ENCODE assay signal across 18 mouse cellular contexts in genomic region chr9:100046213-100046807, GRCm38 (mm10).
A peak's percentile ranks its signal among the peaks of the same experiment; 100 is the strongest.
DNase-seq lines count a peak whose midpoint lies in the region; ATAC-seq lines count a peak whose summit lies in the region.
"Had no signal": no experiment of that assay in that cellular context is flagged by ENCODE, and none has a peak within 500 bp of the region (broad histone marks: within the 10 kb centered on the region; RNA-seq: fewer than 3 reads in every experiment).

No protein-coding gene starts in this region.

- no peak overlapping the region for H3K9ac ChIP-seq in hindbrain, embryonic 15.5 days
- H3K9ac ChIP-seq in hindbrain, embryonic 13.5 days: no peak overlapping the region
- no peak overlapping the region for H3K9ac ChIP-seq in forebrain, embryonic 14.5 days (ENCODE audit: low read length)
- no peak overlapping the region for H3K9ac ChIP-seq in midbrain, embryonic 16.5 days (ENCODE audit: low read depth, low read length)
- H3K9ac ChIP-seq: heart, embryonic 12.5 days; limb, embryonic 15.5 days; stomach, embryonic 15.5 days had no signal

- H3K4me1 ChIP-seq in hindbrain, embryonic 15.5 days (replicated peaks): no peaks in the 10 kb centered on the region
- peaks cover 16% of the 10 kb centered on the region for H3K4me1 ChIP-seq in hindbrain, embryonic 13.5 days (replicated peaks)
- no peaks in the 10 kb centered on the region; the same call in 1 of the 2 replicates for H3K4me1 ChIP-seq in forebrain, embryonic 14.5 days (ENCODE audit: control insufficient read depth, insufficient read depth, low read length)
- H3K4me1 ChIP-seq in midbrain, embryonic 16.5 days (ENCODE audit: control insufficient read depth, insufficient read depth, low read length): no peaks in the 10 kb centered on the region
- H3K4me1 ChIP-seq: heart, embryonic 12.5 days; limb, embryonic 15.5 days; stomach, embryonic 15.5 days had no signal

- no peak overlapping the region for H3K4me3 ChIP-seq in hindbrain, embryonic 15.5 days
- no peak overlapping the region for H3K4me3 ChIP-seq in hindbrain, embryonic 13.5 days
- no peak overlapping the region for H3K4me3 ChIP-seq in forebrain, embryonic 14.5 days (ENCODE audit: low read depth, low read length)
- no peak overlapping the region for H3K4me3 ChIP-seq in midbrain, embryonic 16.5 days (ENCODE audit: low read depth, low read length)
- H3K4me3 ChIP-seq: heart, embryonic 12.5 days; left cerebral cortex, adult 2 months; limb, embryonic 15.5 days; stomach, embryonic 15.5 days had no signal

- no peaks in the 10 kb centered on the region for H3K9me3 ChIP-seq in hindbrain, embryonic 15.5 days
- H3K9me3 ChIP-seq in hindbrain, embryonic 13.5 days: 0 out of 2 replicates have a peak, but pooled peaks cover 5% of the 10 kb centered on the region
- H3K9me3 ChIP-seq in forebrain, embryonic 14.5 days (replicated peaks; ENCODE audit: control insufficient read depth, low read length): no peaks in the 10 kb centered on the region
- 0 out of 2 replicates have a peak, but pooled peaks cover 5% of the 10 kb centered on the region for H3K9me3 ChIP-seq in midbrain, embryonic 16.5 days (replicated peaks; ENCODE audit: control insufficient read depth, low read length, poor library complexity, severe bottlenecking)
- H3K9me3 ChIP-seq: limb, embryonic 15.5 days; stomach, embryonic 15.5 days had no signal

- H3K27ac ChIP-seq in hindbrain, embryonic 15.5 days (replicated peaks): no peak overlapping the region
- H3K27ac ChIP-seq in hindbrain, embryonic 13.5 days: no peak overlapping the region
- H3K27ac ChIP-seq in forebrain, embryonic 14.5 days (ENCODE audit: low read depth, low read length): no peak overlapping the region
- H3K27ac ChIP-seq in midbrain, embryonic 16.5 days (ENCODE audit: low read length): no peak overlapping the region
- H3K27ac ChIP-seq: kidney, postnatal 0 days; left cerebral cortex, adult 2 months; limb, embryonic 15.5 days; stomach, embryonic 15.5 days had no signal

- no peaks in the 10 kb centered on the region for H3K36me3 ChIP-seq in hindbrain, embryonic 15.5 days
- no peaks in the 10 kb centered on the region for H3K36me3 ChIP-seq in hindbrain, embryonic 13.5 days
- no peaks in the 10 kb centered on the region for H3K36me3 ChIP-seq in forebrain, embryonic 14.5 days (ENCODE audit: control insufficient read depth, insufficient read depth, low read length)
- H3K36me3 ChIP-seq in midbrain, embryonic 16.5 days (ENCODE audit: control insufficient read depth, insufficient read depth, low read length): no peaks in the 10 kb centered on the region
- H3K36me3 ChIP-seq: heart, embryonic 12.5 days; limb, embryonic 15.5 days; stomach, embryonic 15.5 days had no signal

- 47% methylated on average over 13 of the region's 13 CpGs for WGBS in hindbrain, embryonic 15.5 days
- WGBS in hindbrain, embryonic 13.5 days: 46% methylated on average over 13 of the region's 13 CpGs
- WGBS in forebrain, embryonic 14.5 days: 7% methylated on average over 13 of the region's 13 CpGs
- 10% methylated on average over 13 of the region's 13 CpGs for whole genome bisulfite sequencing in midbrain, embryonic 16.5 days

- peak; percentile 33 for DNase-seq in forebrain, embryonic 14.5 days (ENCODE audit: low spot score)
- DNase-seq in ovary, postnatal 36 days (ENCODE audit: low spot score): no peak
- DNase-seq in spleen, adult 12 weeks (ENCODE audit: low spot score): no peak
- DNase-seq in T-cell, adult 2 months (ENCODE audit: low spot score): no peak
- DNase-seq in kidney, postnatal 36 days: no peak
- DNase-seq: cerebellum, postnatal 25 days; heart, postnatal 4 days; lung, adult 18-20 months; lung, postnatal 4 days had no signal

- no peaks in the 10 kb centered on the region for H3K27me3 ChIP-seq in hindbrain, embryonic 15.5 days
- H3K27me3 ChIP-seq in hindbrain, embryonic 13.5 days: 0 out of 2 replicates have a peak, but pooled peaks cover 2% of the 10 kb centered on the region
- no peaks in the 10 kb centered on the region for H3K27me3 ChIP-seq in forebrain, embryonic 14.5 days (replicated peaks; ENCODE audit: control insufficient read depth, insufficient read depth, low read length)
- H3K27me3 ChIP-seq in midbrain, embryonic 16.5 days (ENCODE audit: control insufficient read depth, insufficient read depth, low read depth, low read length): no peaks in the 10 kb centered on the region; the same call in 1 of the 2 replicates
- H3K27me3 ChIP-seq: heart, embryonic 12.5 days; limb, embryonic 15.5 days; stomach, embryonic 15.5 days had no signal

- 0 out of 2 replicates have a peak overlapping the region, but pooled peaks have one; percentile 6 for H3K4me2 ChIP-seq in hindbrain, embryonic 15.5 days
- H3K4me2 ChIP-seq in hindbrain, embryonic 13.5 days: no peak overlapping the region
- peak overlapping the region; percentile 24 for H3K4me2 ChIP-seq in forebrain, embryonic 14.5 days (ENCODE audit: low read length)
- H3K4me2 ChIP-seq in midbrain, embryonic 16.5 days (ENCODE audit: low read length): peak overlapping the region; percentile 17
- H3K4me2 ChIP-seq: heart, embryonic 12.5 days; limb, embryonic 15.5 days; stomach, embryonic 15.5 days had no signal

- ATAC-seq in hindbrain, embryonic 15.5 days (ENCODE audit: low FRiP score, low read depth): no peak
- no peak for ATAC-seq in hindbrain, embryonic 13.5 days (ENCODE audit: low FRiP score)
- ATAC-seq in forebrain, embryonic 14.5 days: no peak
- ATAC-seq in midbrain, embryonic 16.5 days: no peak
- ATAC-seq: intestine, postnatal 0 days had no signal
